Mouse (Mus musculus) erythroblast, embryonic 14.5 days (primary cell): Measurements from ENCODE around the gene Rabep2.

Experiments
- GATA1 ChIP-seq: IDR thresholded peaks from 2 replicates; pipeline ENCODE4 v1.6.1; 2012; ENCODE audit warnings: low read length, inconsistent platforms, mixed read lengths
- TAL1 ChIP-seq: IDR thresholded peaks from 3 replicates; pipeline ENCODE4 v1.6.1; 2012; ENCODE audit warnings: low read length, inconsistent platforms, mixed read lengths

GRCm38 (mm10) chr7:126417606-126418005, 11.0 kb upstream of the Rabep2 start:
- TF ChIP-seq TAL1, result no peak
- TF ChIP-seq GATA1, result no peak
